Mouse (Mus musculus): ENCODE results near the gene Eif3g. TPM values are rescaled to one million over a fixed set of nuclear protein-coding genes. Genes with fewer than 3 reads are reported as not detected.
A peak's percentile ranks its signal among the peaks of the same experiment; 100 is the strongest.

The Eif3g gene
- polyA plus RNA-seq, 1 experiment = 223 TPM

DNA sequence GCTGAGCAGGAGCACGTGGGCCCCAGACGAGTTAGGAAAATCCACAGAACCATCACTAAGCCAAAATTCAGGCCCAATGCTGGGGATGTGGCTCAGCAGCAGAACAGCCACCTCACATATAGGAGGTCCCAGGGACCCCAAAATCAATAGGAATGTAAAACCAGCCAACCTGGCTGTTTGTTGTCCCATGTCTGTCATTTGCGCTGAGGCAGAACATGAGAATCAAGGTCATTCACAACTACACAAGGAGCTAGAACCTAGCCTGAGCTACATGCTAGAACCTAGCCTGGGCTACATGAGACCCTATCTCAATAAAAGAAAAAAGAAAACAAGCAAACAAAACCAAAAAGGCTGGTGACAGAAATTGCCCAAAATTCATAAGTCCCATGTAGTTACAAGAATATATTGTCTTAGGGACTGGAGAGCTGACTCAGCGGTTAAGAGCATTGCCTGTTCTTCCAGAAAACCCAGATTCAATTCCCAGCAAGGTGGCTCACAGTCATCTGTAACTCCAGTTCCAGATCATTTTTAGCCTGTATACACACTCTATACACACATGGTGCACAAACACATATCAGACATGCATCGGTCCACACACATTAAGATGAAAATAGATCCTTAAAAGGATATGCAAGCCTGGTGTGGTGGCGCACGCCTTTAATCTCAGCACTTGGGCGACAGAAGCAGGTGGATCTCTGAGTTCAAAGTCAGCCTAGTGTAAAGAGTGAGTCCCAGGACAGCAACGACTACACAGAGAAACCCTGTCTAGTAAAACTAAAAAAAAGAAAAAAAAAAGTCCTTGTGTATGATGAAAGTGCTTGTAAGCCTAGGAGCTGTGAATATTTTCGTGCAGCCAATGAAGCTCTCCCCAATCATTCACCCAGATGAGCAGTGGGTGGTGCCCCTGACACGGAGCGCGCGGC, 21.0 kb downstream of the Eif3g start:
- Histone ChIP-seq H3K4me1 (ENCODE audit: control insufficient read depth, insufficient read depth, low read length) (peaks cover 7% of the 10 kb centered on the region), H3K27ac (ENCODE audit: control insufficient read depth, insufficient read depth, low read depth, low read length) (0 out of 2 replicates have a peak overlapping the region, but pooled peaks have one; percentile 23), H3K36me3 (ENCODE audit: control insufficient read depth, insufficient read depth, low read length) (no peaks in the 10 kb centered on the region), H3K4me3 (ENCODE audit: control insufficient read depth, low read depth, low read length) (peak overlapping the region; percentile 71), H3K27me3 (ENCODE audit: control insufficient read depth, insufficient read depth, low read length) (no peaks in the 10 kb centered on the region)
- TF ChIP-seq POLR2A (IDR thresholded peaks at IDR 0.05; ENCODE audit: control insufficient read depth, low read depth, low read length) (no peak), CTCF (IDR thresholded peaks at IDR 0.05; ENCODE audit: control insufficient read depth, insufficient read depth, insufficient replicate concordance, low read depth, low read length) (no peak)

- H3K27ac ChIP-seq (ENCODE audit: control insufficient read depth, insufficient read depth, low read depth, low read length) = no peak overlapping the region
- H3K4me3 ChIP-seq (ENCODE audit: control insufficient read depth, low read depth, low read length) = no peak overlapping the region
- H3K36me3 ChIP-seq (ENCODE audit: control insufficient read depth, insufficient read depth, low read length) = no peaks in the 10 kb centered on the region
- H3K27me3 ChIP-seq (ENCODE audit: control insufficient read depth, insufficient read depth, low read length) = no peaks in the 10 kb centered on the region
- no peak for TF ChIP-seq POLR2A (IDR thresholded peaks at IDR 0.05; ENCODE audit: control insufficient read depth, low read depth, low read length)
- no peak for TF ChIP-seq CTCF (IDR thresholded peaks at IDR 0.05; ENCODE audit: control insufficient read depth, insufficient read depth, insufficient replicate concordance, low read depth, low read length)
- H3K4me1 ChIP-seq (ENCODE audit: control insufficient read depth, insufficient read depth, low read length) = peaks cover 7% of the 10 kb centered on the region
These were observed 21.9 kb downstream of the Eif3g start for GRCm38 (mm10) chr9:20876318-20877117.

GRCm38 (mm10) chr9:20875021-20875790, 23.2 kb downstream of the Eif3g start:
- no peak overlapping the region for H3K27ac ChIP-seq (ENCODE audit: control insufficient read depth, insufficient read depth, low read depth, low read length)
- no peak overlapping the region for H3K4me3 ChIP-seq (ENCODE audit: control insufficient read depth, low read depth, low read length)
- H3K36me3 ChIP-seq (ENCODE audit: control insufficient read depth, insufficient read depth, low read length) = no peaks in the 10 kb centered on the region
- TF ChIP-seq POLR2A (IDR thresholded peaks at IDR 0.05; ENCODE audit: control insufficient read depth, low read depth, low read length) (no peak), CTCF (IDR thresholded peaks at IDR 0.05; ENCODE audit: control insufficient read depth, insufficient read depth, insufficient replicate concordance, low read depth, low read length) (no peak)
- peaks cover 7% of the 10 kb centered on the region for H3K4me1 ChIP-seq (ENCODE audit: control insufficient read depth, insufficient read depth, low read length)
- H3K27me3 ChIP-seq (ENCODE audit: control insufficient read depth, insufficient read depth, low read length) = no peaks in the 10 kb centered on the region

- TF ChIP-seq POLR2A (IDR thresholded peaks at IDR 0.05; ENCODE audit: control insufficient read depth, low read depth, low read length) (no peak), CTCF (IDR thresholded peaks at IDR 0.05; ENCODE audit: control insufficient read depth, insufficient read depth, insufficient replicate concordance, low read depth, low read length) (no peak)
These were observed 24.9 kb downstream of the Eif3g start for GRCm38 (mm10) chr9:20873521-20873920.

DNA sequence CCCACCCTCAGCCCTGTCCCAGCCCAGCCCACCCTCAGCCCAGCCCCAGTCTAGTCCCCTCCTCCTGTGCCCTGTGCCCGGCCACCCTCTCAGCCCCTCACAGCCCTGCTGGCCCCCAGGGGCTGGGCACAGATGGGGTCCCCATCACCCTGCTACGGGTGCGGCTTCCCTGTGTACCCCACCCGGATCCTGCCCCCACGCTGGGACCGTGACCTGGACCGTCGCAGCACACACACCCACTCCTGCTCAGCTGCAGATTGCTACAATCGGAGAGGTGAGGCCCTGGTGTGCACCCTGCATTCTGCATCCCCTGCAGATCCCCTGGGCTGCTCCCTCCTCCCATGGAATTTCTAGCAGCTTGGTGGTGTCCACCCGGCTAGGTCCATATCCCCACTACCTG, 25.4 kb downstream of the Eif3g start:
- Histone ChIP-seq H3K4me3 (ENCODE audit: control insufficient read depth, low read depth, low read length) (no peak overlapping the region), H3K27me3 (ENCODE audit: control insufficient read depth, insufficient read depth, low read length) (no peaks in the 10 kb centered on the region), H3K36me3 (ENCODE audit: control insufficient read depth, insufficient read depth, low read length) (no peaks in the 10 kb centered on the region), H3K4me1 (ENCODE audit: control insufficient read depth, insufficient read depth, low read length) (peaks cover 7% of the 10 kb centered on the region), H3K27ac (ENCODE audit: control insufficient read depth, insufficient read depth, low read depth, low read length) (no peak overlapping the region)
- TF ChIP-seq POLR2A (IDR thresholded peaks at IDR 0.05; ENCODE audit: control insufficient read depth, low read depth, low read length) = no peak
- TF ChIP-seq CTCF (IDR thresholded peaks at IDR 0.05; ENCODE audit: control insufficient read depth, insufficient read depth, insufficient replicate concordance, low read depth, low read length) = no peak

More at GRCm38 (mm10) chr9:20873521-20873920, 24.9 kb downstream of the Eif3g start:
- Histone ChIP-seq H3K27me3 (ENCODE audit: control insufficient read depth, insufficient read depth, low read length) (no peaks in the 10 kb centered on the region), H3K27ac (ENCODE audit: control insufficient read depth, insufficient read depth, low read depth, low read length) (no peak overlapping the region), H3K4me3 (ENCODE audit: control insufficient read depth, low read depth, low read length) (no peak overlapping the region), H3K4me1 (ENCODE audit: control insufficient read depth, insufficient read depth, low read length) (peaks cover 6% of the 10 kb centered on the region), H3K36me3 (ENCODE audit: control insufficient read depth, insufficient read depth, low read length) (no peaks in the 10 kb centered on the region)

DNA sequence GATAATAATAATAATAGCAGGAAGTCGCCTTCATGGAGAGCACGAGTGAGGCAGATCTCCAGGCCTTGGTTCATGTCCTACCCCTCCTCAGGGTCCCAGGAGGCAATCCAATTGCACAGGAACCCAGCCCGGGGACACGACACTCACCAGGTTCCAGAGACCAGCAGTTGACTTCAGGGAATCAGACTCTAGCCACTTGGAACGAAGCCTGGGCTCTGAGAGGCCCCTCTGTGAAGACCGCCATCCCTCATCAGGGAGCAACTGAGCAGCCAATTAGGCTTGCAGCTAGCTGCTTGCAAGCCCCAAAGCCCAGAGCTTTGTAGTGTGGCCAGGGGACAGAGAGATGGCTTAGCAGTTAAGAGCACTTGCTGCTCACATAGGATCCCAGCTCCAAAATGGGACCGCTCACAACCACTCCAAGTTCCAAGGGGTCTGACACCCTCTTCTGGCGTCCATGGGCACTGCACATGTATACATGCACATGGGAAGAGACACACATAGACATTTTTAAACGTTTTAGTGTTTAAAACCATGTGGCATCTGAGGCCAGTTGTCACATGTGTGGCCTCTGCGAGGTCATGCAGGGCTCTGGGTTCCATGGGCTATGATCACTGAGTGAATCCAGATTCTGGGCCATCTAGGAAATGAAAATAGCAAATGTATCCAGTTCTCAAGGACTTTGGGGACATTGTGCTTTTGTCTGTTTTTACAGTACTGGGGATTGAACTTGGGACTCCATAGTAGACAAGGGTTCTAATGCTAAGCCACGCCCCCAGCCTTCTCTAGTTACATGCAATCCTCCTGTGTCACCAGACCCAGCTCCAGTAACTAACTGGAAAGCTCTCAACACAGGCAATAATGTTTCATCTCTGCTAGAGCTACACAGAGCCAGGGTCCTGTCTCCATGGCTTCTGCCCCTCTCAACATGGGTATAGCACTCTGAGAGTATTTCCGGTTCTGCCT, 27.9 kb downstream of the Eif3g start:
- no peak for TF ChIP-seq CTCF (IDR thresholded peaks at IDR 0.05; ENCODE audit: control insufficient read depth, insufficient read depth, insufficient replicate concordance, low read depth, low read length)
- TF ChIP-seq POLR2A (IDR thresholded peaks at IDR 0.05; ENCODE audit: control insufficient read depth, low read depth, low read length) = no peak
- H3K4me1 ChIP-seq (ENCODE audit: control insufficient read depth, insufficient read depth, low read length) = peaks cover 7% of the 10 kb centered on the region
- no peak overlapping the region for H3K4me3 ChIP-seq (ENCODE audit: control insufficient read depth, low read depth, low read length)
- no peak overlapping the region for H3K27ac ChIP-seq (ENCODE audit: control insufficient read depth, insufficient read depth, low read depth, low read length)
- no peaks in the 10 kb centered on the region for H3K27me3 ChIP-seq (ENCODE audit: control insufficient read depth, insufficient read depth, low read length)
- H3K36me3 ChIP-seq (ENCODE audit: control insufficient read depth, insufficient read depth, low read length) = no peaks in the 10 kb centered on the region

Data from testis, adult 2 months (tissue).